Mouse (Mus musculus) monocyte, adult 2 months (primary cell): Measurements from ENCODE around the gene Hoxb3.

ENCODE experiments used
- DNase-seq, 2 experiments: peaks; one replicate each; pipeline ENCODE4 v3.0.0; 2022; ENCODE audit warnings: low spot score in 2 of 2, low read depth in 1 of 2

The Hoxb3 gene

GRCm38 (mm10) chr11:96288455-96289221 is 34.5 kb upstream of the Hoxb3 start:
- DNase-seq: no peak

- no peak for DNase-seq
These were observed 33.8 kb upstream of the Hoxb3 start for GRCm38 (mm10) chr11:96289293-96289692.

- DNase-seq: no peak
These were observed 33.3 kb upstream of the Hoxb3 start for GRCm38 (mm10) chr11:96289837-96290236.

DNA sequence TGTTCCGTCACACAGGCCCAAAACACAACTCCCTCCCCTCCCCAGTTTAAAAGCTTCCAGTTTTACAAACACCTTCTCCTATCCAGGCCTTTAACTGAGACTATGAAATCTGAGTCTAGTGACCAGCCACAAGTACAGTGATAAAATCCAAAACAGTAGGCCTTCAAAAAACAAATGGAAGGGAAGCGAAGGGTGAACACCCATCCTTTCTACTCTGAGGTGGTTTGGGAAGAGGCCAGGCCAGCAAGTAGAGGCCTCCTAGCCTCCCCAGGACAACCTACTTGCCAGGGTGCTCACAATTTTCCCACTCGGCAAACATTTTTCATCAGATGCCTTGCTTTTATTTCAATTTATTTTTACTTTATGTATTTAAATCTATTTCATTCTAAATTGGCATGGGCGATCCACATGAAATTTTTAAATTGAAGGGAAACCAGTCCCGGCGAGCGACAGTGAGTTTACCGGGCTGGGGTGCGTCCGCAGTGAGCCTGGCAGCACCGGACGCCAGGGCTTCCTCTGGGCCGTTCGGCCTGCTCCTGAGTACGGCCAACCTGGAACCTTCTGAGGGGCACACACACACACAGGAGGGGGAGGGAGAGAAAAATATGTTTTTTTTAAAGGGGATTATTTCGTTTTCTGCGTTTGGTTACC is 32.3 kb upstream of the Hoxb3 start:
- DNase-seq: no peak

DNA sequence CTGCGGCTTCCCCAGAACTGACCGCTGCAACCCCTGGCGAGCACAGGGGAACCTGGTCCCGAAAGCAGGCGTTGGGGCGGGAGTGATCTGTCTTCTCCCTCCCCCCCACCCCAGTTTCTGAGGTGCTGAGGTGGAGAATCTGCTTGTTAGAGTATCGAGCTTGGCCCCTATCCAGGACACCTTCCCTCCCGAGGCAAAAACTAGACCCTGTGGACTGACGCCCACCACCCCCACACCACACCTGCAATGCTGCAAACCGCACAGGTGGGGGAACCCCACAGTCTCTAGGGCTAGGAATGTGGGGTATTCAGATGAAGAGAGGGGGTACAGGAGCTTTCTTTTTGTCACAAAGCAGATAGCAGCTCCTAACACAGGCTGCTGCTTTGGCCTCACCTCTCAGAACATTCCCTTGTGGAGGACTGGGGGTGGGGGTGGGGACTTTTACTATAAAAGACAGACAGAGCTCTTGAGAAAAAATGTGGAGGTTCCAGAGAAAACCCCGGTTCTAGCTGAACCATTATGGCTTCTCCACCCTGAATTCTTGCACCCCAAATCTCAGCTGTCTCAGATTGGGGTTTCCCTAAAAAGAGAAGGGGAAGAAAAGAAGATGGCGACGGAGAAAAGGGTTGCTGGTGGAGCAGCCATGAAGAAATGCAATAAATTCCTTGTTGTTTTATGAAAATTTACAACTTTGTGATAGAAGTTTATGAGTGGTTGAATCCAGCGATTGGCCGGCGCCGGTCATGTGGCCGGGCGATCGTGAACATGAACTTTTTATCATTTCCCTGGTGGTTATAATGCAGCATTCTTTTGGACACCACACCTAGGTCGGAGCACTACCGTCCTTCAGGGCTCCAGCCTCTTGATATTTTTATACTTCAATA is 31.2 kb upstream of the Hoxb3 start, which contains the start of gene Hoxb6:
Gene Hoxb6 (plus strand): TSS at position 796 of the 884 bp plus-strand sequence.
- DNase-seq: no peak

- DNase-seq: no peak
These were observed 30.4 kb upstream of the Hoxb3 start for GRCm38 (mm10) chr11:96292565-96293301.

DNA sequence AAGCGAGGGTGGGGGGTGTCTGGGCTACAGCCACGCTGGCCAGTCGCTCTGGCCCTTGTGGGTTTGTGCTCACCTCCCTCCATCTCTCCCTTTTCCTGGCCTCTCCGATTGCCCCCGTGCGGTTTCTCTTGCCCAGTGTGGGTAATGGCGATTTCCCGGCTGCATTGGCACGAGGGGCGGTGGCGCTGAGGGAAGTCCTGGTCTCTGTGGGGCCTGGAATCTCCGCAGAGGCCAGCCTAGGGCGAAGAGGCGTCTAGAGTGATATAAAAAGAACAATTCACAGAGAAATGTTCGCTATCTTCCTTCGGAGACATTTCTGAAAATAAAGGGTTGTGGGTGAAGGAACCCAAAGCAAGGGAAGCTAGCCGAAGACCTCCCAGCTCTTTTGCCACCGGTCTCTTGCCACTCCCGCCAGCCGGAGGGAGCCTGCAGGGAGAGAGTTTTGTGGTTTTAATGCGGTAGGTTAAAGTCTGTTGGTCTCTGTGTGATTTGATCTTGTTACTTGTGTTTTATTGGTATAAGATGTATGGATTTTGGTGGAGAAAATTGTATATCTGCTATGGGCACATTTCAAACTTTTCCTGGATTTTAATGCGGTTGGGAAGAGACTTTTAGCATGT is 29.7 kb upstream of the Hoxb3 start:
- DNase-seq: no peak

GRCm38 (mm10) chr11:96294245-96295091 is 28.7 kb upstream of the Hoxb3 start:
- DNase-seq: peak in 1 of 2 experiments; percentile 46

DNA sequence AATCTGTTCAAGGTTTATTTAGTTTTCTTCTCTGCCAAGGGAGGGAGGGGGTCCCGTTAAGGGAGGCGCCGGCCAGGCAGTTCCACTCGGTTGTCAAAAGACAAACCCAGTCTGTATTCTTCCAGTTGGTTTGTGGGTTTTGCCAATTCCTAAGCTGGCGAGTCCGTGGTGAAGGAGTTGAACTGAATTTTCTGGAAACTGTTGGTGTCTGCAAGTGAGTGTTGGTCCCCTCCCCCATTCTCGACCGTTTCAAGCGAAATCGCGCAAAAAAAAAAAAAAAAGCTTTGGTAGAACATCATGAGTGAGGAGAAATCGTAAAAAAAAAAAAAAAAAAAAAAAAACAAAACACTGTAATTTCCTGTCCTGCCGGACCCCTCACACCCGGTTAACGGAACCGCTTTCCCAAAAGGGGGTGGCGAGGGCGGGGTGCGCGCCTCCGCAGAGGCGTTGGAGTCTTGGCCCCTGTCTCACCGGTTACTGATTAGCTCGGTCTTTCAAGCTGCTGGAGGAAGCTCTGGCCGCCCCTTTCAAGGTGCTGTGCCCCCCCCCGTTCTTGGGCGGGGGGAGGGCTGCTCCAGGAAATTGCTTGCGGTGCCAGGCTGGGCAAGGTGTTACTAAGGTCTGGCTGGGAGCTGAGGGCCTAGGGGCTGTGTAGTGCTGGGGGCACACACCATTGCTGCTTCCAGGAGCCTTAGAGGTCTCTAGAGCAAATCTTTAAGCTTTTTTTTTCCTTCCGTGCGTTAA is 27.9 kb upstream of the Hoxb3 start:
- no peak for DNase-seq

GRCm38 (mm10) chr11:96296997-96297396 is 26.1 kb upstream of the Hoxb3 start:
- no peak for DNase-seq

DNA sequence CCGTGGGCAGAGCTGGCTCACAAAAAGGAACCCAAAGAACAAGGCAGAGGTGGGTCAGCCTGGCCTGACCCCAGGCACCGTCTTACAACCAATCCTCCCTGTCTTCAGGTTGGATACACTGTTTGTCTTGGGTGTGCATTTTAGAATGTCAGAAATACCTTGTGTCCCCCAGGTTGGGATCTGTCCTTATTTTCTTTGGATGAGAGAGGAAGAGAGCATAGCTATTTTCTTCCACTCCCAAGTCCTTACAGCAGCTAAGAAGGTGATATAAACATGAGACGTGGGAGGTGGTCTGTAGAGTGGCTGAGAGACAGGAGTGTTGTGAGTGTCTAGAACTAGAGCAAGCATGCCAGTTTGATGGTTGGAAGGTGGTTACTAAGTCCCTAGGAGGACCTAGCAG is 25.7 kb upstream of the Hoxb3 start:
- DNase-seq: no peak

GRCm38 (mm10) chr11:96297968-96298635 is 25.0 kb upstream of the Hoxb3 start:
- no peak for DNase-seq

- DNase-seq: no peak
These were observed 24.0 kb upstream of the Hoxb3 start for GRCm38 (mm10) chr11:96298895-96299667.

GRCm38 (mm10) chr11:96299781-96300180 is 23.3 kb upstream of the Hoxb3 start:
- no peak for DNase-seq

- no peak for DNase-seq
These were observed 22.6 kb upstream of the Hoxb3 start for GRCm38 (mm10) chr11:96300354-96301063.

GRCm38 (mm10) chr11:96301064-96301431 is 22.1 kb upstream of the Hoxb3 start:
- DNase-seq: no peak

DNA sequence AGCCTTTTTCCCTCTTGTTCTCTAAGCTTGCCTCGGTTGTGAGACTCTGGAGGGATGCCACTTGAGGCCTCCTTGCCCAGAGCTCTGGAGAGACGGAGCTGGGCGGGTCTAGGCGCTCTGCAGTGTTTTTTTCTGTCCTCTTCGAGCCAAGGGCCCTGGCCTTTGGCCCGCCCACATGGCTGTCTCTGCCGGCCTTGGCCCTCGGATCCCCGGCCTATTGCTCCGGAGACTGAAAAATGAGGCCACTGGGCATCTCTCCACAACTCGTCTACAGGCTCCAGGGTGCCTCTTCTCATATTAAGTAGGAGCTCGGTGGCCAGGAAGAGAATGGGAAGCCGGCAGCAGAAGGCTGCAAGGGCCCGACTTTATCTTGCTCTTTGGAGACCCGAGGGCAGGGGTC is 21.3 kb upstream of the Hoxb3 start:
- DNase-seq: no peak
